Mouse (Mus musculus): ENCODE measurements around the gene Nfu1. TPM values are rescaled to one million over a fixed set of nuclear protein-coding genes. Genes with fewer than 3 reads are reported as not detected.
"Not testable (repeated sequence)": the region's sequence is repeated elsewhere in the genome, so short reads cannot be mapped to it uniquely, and the experiment has no call there.

Nfu1 gene
- polyA plus RNA-seq, 3 experiments from 2014 or later = 125 to 144 (median 141) TPM

GRCm38 (mm10) chr6:87026980-87027379 lies 17.9 kb downstream of the Nfu1 start:
- peak; percentile 38 for ATAC-seq

- ATAC-seq = peak; percentile 28
Measured at GRCm38 (mm10) chr6:87028881-87029280, 19.8 kb downstream of the Nfu1 start.

DNA sequence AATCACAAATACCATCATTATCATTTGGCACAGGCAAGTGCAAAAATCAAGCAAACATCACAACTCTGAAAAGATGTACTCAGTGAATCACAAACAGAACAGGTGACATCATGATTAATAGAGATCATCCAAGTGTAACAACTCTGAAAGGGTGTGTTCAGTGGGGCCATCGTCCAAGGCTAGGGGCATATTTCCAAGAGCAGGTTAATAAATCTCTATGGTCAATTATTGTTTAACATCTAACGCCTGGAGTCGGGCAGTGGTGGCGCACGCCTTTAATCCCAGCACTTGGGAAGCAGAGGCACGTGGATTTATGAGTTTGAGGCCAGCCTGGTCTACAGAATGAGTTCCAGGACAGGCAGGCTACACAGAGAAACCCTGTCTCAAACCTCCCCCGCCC lies 22.3 kb downstream of the Nfu1 start:
- not testable (repeated sequence) for ATAC-seq

GRCm38 (mm10) chr6:87032401-87032800 lies 23.4 kb downstream of the Nfu1 start:
- ATAC-seq = no peak

DNA sequence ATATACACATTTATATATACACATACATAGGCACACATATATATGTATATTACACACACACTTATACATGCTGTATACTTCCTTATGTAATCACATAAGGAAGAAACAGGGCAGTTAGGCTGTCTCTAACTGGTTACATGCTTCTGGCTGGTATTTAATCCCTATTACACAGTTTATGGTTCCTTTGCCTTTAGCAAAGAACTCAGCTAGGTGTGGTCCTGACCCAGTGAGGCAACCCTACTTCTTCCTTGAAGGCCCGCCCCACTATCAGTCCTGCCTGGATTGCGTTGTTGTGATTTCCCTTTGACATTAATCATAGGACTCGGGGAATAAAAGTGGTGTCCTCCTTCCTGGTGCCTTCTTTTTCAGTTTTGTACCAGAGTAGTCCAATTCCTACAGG lies 25.4 kb downstream of the Nfu1 start:
- ATAC-seq = no peak

GRCm38 (mm10) chr6:87037826-87038620 lies 29.0 kb downstream of the Nfu1 start:
- ATAC-seq = peak; percentile 49

- ATAC-seq = no peak
Measured at GRCm38 (mm10) chr6:87039161-87039560, 30.1 kb downstream of the Nfu1 start.

- peak; percentile 53 for ATAC-seq
Measured at GRCm38 (mm10) chr6:87040971-87041370, 31.9 kb downstream of the Nfu1 start.

GRCm38 (mm10) chr6:87041431-87041830 lies 32.4 kb downstream of the Nfu1 start:
- no peak for ATAC-seq

DNA sequence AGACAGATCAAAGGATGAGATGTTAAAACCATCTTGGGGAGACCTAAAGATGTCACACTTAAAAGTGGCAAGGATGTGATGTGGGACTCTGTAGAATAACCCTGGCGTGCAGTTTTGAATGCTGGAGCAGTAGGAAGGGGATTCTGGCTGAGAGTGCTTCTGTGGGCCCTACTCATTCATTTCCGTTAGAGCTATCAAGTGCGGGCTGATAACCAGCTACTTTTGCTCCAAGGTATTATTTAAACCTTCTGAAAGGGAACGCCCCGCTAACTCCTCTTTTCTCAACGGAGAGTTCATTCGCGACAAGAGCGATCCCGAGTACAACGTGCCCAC lies 32.9 kb downstream of the Nfu1 start:
- ATAC-seq = peak; percentile 13

GRCm38 (mm10) chr6:87042337-87043130 lies 33.5 kb downstream of the Nfu1 start, which contains the start of gene Gfpt1:
Gene Gfpt1 (plus strand): TSS chr6:87042846.
- peak; percentile 71 for ATAC-seq

- ATAC-seq = no peak
Measured at GRCm38 (mm10) chr6:87043131-87043516, 34.1 kb downstream of the Nfu1 start.

- no peak for ATAC-seq
Measured at GRCm38 (mm10) chr6:87044895-87045294, 35.9 kb downstream of the Nfu1 start.

DNA sequence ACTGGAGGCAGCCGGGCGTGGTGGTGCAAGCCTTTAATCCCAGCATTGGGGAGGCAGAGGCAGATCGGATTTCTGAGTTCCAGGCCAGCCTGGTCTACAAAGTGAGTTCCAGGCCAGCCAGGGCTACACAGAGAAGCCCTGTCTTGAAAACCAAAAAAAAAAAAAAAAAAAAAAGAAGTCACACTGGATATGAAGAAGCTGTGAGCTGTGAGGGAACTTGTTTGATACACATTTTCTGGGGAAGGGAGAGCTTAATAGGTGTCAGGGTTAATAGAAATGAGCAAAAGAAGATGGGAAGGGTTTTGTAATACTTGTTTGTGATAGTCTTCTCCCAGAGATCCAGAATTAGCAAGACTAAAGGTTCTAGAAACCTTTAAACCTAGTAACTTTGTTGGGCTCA lies 36.5 kb downstream of the Nfu1 start:
- ATAC-seq = no peak

- ATAC-seq = not testable (repeated sequence)
Measured at GRCm38 (mm10) chr6:87048712-87049111, 39.7 kb downstream of the Nfu1 start.

GRCm38 (mm10) chr6:87051886-87052425 lies 42.9 kb downstream of the Nfu1 start:
- ATAC-seq = no peak

DNA sequence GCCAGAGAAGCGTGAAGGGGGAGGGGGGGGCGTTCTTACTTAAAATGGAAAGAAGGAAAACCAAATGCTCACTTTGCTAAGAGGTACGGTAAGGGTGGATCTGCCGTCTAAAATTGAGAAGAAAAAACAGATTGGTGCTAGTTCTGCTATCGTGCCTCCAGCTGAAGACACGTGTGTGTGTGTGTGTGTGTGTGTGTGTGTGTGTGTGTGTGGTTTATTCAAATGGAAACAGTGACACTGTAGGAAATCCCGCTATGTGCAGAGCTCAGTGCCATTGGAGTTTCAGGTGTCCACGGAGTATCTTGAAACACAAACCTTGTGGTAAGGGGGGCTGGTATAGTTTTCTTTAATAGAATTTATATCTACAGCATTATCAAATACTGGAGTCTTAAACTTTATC lies 45.2 kb downstream of the Nfu1 start:
- no peak for ATAC-seq

- ATAC-seq = no peak
Measured at GRCm38 (mm10) chr6:87059754-87060153, 50.7 kb downstream of the Nfu1 start.

GRCm38 (mm10) chr6:87063586-87063985 lies 54.5 kb downstream of the Nfu1 start:
- ATAC-seq = no peak

- no peak for ATAC-seq
Measured at GRCm38 (mm10) chr6:87068209-87068608, 59.2 kb downstream of the Nfu1 start.

DNA sequence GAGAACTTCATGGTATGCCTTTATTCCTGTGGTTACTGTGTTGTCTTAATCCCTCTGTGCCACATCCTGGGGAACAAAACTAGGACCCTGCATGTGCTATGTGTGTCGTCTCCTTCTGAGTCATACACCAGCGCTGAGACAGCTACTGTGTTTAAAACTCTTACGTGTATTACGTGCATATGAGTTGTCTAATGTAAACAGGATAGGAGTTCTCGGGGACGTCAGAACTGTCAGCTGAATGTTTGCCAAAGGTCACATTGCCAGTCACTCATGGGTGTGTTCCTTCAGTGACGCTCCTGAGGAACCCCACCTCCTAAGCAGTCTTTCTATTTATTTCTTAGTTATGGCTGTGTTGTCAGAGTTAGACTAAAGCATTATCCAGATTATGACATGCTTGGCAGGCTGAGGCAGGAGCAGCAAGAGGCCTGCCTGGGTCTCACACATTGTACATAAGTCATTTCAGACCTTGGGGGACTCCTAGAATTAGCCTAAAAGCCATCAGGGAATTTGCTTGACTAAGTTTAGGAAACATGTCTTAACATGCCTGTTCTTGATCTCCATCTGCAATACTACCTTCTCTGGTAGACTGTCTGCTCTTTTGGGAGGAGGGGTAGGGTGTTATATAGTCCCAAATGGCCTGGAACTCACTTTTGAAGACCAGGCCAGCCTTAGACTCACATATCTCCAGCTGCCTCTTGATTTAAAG lies 60.3 kb downstream of the Nfu1 start:
- ATAC-seq = no peak

DNA sequence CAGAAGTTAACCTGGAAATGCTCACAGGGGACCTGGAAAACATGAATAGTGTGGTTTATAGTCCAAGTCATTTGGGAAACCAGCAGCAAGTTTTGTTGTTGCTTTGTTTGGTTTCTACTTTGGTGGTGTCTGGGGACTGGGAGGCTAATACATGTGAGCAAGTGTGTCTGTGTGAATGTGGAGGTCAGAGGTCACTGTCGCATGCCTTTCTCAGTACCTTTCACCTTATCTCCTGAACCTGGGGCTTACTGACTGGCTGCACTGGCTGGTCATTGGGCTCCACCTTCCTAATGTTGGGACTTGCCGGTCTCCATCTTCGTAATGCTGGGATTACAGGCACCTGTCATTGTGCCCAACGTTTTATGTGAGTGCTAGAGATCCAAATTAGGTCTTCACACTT lies 61.6 kb downstream of the Nfu1 start:
- no peak for ATAC-seq

GRCm38 (mm10) chr6:87072759-87073158 lies 63.7 kb downstream of the Nfu1 start:
- no peak for ATAC-seq
